Mouse (Mus musculus): Measurements from ENCODE around the gene Evi2.

DNA sequence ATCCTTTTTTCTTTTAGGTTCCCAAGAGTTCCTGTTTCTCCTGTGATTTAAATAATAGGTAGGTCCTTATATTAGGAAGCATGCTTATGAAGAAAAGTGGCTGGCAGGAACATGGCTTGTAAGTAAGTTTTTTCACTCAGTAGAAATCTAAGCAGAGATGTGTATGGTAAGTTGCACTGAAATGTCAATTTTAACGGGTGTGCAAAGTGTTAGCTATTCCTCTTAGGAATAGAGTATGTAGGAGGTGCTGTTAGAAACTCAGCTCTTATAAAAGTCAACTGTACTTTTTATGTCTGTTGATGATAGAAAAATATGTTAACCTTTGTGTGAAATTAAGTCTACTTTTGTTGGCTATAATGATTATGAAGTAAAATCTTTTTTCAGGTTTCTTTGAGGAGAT is 62.3 kb downstream of the Evi2 start:
- TF ChIP-seq GATA1 (IDR thresholded peaks at IDR 0.05; ENCODE audit: low read length) (no peak), TAL1 (IDR thresholded peaks at IDR 0.05; ENCODE audit: low read length) (no peak)

All from erythroblast, embryonic 14.5 days (primary cell).